Mouse (Mus musculus) heart, adult 2 months (tissue): ENCODE measurements around the gene Apol9b.
"Not testable (repeated sequence)": the region's sequence is repeated elsewhere in the genome, so short reads cannot be mapped to it uniquely, and the experiment has no call there.

Experiments used
- CTCF ChIP-seq: fragments of 200-600 bp; IDR thresholded peaks from 2 replicates; pipeline ENCODE4 v1.8.1; 2022; ENCODE audit warnings: antibody characterized with exemption, mild to moderate bottlenecking, moderate library complexity
- POLR2A ChIP-seq: fragments of 200-500 bp; IDR thresholded peaks from 2 replicates; pipeline ENCODE4 v1.6.1; 2011; ENCODE audit warnings: mild to moderate bottlenecking, low read depth, low read length, control low read depth; ENCODE audit not compliant: insufficient read depth

DNA sequence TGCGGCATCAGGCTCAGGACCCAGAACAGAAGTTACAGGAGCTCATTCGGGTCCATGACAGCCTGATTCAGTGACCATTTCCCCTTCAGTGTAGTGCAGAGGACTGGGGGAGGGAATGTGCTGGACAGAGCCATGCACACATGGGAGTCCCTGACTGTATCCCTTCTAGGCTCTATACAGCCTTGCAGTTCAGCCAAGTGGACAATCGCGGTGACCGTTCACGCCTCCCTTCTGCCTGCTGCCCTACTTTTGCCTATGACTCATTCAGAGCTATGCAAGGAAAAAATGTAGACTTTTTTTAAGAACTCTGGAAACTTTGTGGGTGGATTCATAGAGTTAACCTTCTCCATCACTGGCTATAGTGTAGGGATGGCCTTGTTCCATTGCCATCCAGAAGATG lies 10.6 kb upstream of the Apol9b start:
- TF ChIP-seq POLR2A, CTCF: not testable (repeated sequence)
